Mouse (Mus musculus) adipocyte (in vitro differentiated cells): ENCODE measurements around the gene Pecr.
"Not testable (repeated sequence)": the region's sequence is repeated elsewhere in the genome, so short reads cannot be mapped to it uniquely, and the experiment has no call there.

Source experiments
- DNase-seq: peaks from one replicate; pipeline ENCODE4 v3.0.0-alpha.2; 2016; ENCODE audit warnings: low spot score

The Pecr gene

DNA sequence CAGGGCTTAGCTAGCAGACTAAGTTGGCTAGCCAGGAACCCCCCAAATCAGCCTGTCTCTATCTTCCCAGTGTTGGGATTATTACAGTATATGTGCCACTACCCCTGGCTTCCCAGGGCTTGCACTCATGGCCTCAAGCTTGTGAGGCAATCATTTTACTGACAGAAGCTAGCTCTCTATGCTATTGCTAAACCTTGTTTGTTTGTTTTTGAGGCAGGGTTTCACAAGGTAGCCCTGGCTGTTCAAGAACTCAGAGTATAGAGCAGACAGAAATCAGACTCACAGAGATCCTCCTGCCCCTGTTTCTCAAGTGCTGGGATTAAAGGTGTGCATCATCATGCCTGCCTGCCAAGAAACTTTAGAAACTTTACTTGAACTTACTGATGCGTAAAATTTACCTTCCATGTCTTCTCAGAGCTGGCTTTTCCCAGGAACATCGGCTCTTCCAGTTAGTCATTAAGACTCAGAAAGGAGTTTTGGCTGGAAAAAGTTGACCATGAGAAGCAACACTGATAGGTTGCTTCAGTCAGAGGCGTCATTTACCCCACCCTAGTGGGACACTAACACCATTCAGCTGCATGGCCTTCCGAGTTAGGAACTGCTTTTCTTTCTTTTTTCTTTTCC, 4.5 kb upstream of the Pecr start:
- peak; percentile 37 for DNase-seq

DNA sequence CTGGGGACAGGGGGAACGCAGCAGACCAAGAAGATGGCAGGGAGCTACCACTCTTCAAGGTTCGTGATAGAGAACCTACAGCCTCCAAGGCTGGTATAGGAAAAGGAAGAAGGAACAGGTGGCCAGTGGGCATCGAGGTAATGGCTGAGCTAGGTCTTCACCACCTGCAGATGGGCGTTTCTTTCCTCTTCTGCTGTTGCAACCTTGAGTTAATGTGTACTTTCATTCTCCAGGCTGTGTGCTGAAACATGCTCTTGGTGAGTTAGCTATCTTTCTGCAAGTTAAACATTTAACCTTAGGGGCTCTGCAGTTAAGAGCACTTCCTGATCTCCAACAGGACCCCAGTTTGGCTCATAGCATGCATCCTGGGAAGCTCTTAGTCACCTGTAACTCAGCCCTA, 3.8 kb upstream of the Pecr start:
- no peak for DNase-seq

DNA sequence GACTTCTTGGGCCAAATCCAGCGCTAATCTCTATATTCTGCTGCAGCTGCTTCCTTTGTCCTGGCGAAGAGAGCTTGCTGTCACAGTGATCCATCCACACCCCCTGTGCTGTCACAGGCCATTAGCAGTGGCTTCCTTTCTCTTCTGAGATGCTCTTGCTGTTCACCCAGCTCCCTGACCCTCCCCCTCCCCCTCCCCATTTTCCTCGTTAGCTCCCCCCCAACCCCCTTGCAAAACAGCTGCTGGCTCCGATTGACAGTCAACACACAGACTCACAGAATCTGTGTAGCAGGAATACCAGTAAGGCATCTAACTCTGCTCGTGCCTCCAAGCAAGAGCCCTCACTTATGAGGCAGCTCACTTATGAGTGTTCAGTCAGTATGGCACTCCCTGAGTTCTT, 2.8 kb upstream of the Pecr start:
- no peak for DNase-seq

DNA sequence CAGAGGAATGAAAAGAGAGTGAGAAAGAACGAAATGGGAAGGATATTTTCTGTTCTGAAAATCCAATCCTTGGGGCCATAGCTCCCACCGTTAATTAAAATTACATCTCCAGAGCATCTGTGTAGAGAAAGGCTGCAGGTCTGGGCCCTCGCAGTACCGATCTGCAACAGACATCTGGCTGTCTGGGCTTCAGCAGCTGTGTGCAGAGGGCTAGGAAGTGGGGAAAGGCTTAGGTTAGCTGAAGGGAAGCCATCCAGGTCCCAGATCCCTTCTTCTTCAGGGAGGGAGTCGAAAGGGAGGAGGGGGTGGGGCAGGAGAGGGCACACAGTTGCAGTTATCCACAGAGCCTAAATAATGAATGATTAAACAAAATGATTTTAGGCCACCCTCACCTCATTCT, 425 bp upstream of the Pecr start:
- DNase-seq: no peak

DNA sequence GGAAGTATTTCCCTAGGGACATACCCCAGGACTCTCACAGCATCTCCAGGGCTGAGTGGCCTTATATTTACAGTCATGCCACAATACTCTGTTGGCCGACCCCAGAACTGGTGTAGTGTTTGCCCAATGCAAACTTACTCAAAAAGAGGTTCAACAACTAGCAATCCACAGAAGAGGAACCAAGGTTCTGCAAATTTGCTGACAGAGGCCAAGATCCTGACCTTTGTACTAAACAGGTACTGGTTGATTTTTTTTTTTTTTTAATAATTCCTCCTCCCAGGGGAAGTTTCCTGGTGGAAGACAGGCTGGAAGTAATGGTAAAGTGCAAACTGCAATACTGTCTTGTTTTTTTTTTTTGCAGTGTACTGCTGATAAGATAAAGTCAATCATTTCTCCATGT, 1.5 kb downstream of the Pecr start:
- no peak for DNase-seq

DNA sequence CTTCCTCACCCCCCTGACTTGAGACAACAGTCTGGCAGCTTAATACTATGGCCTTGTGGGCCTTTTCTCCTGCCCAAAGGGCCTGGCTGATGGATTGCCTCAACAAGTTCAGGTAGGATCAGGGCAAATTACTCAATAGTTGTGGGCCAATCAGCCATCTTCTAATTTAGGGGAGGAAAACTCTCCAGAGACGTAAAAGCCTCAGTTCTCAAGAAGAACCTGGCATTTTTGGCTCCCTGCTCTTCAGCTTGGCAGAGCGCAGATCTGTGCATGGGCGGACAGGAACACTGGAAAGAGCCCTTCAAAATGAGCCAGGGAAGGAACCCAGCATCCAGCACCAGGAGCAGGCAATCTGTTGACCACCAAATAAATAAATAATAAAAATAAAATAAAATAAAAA, 6.0 kb downstream of the Pecr start:
- DNase-seq: no peak

DNA sequence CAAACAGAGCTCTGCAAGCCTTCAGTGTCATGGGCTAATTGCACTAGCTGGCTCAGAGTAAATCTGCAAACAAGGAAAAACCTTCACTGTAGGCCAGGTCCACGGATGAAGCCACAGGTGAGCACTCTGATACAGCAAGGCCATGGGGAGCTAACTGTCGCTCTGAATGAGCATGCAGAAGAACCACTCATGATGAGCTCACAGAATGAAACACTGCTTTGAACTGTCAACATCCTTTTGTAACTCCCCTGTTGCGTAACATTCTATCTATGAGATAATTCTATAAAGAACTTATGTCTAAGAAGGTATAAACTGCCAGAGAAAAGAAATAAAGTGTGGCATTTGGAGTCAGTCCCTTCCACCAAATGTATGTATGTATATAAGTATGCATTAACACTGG, 21.0 kb downstream of the Pecr start:
- DNase-seq: no peak

DNA sequence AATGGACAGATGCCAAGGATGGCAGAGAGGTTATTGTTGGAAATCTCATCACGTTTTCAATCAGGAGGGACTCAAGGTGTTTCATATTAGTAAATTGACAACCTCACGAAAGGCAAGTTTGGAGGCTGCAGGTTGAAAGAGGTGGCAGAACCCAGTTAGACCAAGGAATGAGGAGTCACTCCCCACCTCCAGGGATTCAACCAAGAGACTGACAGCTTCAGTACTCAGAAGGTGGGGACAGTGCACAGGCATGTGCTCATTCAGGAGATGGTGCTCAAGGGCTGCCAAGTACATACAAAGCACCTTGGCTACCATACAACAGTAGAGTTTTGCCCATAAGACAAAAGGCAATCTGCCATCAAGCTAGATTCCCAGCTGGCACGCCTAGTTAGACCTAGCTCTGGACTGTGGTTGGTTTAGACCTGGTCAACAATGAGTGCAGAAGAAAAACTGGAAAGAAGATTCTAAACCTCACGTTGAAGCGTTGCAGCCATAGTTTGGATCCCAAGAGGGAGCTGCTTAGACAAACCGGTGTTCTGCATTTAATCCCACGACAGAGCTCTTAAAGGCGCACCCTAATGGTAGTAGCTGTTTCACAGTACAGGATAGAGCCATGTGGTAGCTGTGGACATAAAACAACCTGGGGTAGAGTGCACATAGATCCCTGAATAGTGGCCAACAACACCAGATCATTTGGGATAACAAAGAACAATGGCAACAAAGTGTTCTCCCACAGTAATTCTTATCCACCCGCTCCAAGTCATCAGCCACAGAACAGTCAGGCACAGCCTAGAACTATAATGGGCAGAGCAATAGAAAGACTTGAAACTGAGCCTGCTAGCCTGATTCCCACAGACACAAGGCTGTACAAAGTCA, 27.5 kb downstream of the Pecr start:
- DNase-seq: peak; percentile 53

DNA sequence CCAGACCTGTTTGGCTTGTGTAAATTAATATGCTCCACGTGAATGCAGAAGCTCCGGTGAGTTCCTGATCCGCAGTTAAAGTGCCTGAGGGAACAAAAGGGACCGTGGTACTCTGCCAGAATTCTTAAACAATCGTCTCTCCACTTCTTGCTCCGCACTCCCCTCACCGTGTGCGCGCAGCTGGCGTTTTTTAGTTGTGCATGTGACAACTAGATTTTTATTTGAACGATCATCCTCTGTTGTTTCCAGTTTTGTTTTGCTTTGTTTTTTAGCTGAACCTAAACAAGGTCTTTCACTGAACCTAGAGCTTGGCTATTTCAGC, 28.3 kb downstream of the Pecr start:
- DNase-seq: no peak

DNA sequence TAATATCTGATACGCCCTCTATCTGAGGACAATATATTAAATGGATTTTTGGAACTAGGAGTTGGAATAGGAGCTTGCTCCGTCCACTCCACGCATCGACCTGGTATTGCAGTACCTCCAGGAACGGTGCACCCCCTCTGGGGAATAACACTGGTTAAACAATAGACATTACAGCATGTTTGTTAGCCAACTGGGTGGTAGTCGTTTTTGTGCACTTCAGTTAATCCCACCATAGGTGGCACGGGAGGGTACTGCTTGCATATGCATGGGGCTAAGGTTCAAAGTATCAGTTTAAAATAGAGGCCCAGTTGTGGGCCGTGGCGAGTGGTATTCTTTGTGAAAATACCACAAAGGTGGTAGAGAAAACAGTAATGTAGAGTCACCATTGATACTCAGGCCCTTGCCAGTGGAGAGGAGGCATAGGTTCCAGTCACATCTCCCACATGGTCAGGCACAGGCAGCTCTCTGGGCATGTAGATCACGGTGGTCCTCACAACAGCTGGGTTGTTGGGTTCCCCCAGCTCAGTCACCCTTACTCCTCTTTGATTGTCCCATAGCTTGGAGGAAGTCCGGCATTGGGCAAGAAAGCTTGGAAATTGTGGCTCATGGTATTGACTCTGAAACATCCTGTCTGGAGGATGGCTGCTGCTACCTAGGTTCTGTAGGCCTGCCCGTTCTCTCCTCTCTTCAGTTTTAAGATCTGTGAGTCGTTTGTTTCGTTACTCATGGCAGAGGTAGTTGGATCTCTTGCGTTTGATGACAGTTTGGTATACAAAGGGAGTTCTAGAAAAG, 28.9 kb downstream of the Pecr start:
- DNase-seq: peak; percentile 77

DNA sequence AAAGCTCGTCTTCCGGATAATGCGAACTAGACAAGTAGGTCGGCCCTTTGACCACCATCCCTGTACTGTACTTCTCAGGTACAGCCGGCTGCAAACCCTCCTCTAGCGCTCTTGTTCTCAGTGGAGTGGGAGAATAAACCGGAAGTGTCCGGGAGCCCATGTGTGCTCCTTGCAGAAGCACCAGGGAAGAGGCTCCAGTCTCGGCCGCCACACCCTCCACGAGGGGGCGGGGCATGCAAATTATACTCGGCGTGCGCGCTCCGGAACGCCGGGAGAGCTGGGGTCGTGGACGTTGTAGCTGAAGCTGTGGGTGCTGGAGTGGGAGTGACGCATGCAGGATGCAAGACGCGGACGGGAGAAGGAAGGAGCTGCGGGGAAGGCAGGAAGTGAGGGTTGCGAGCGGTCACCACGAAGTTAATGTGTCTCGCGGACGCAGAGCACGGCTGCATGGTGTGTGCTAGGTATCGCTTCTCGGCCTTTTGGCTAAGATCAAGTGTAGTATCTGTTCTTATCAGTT, 29.5 kb downstream of the Pecr start:
- DNase-seq: peak; percentile 87

DNA sequence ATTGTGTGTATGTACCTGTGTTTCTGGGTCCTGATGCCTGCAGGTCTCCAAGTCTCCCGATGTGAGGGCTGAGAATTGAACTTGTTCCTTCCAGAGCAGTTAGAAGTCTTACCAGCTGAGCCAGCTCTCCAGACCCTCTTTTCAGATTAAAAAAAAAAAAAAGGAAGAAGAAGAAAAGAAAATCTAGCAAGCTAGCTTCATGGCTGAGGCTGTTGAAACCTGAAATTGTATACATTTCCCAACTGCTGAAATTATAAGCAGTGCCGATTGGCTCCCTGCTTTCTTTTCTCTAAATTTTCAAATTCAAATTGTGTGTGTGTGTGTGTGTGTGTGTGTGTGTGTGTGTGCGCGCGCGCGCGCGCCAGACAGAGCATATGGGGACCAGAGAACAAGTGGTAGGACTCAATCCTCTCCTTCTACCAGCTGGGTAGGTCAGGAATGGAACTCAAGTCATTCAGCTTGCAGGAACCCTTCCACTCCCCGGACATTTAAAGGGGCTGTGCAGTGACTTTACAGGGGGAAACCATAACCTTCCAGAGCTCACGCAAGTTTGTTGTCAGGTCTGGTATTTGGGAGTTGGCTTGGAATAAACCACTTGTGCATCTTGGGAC, 30.1 kb downstream of the Pecr start:
- DNase-seq: no peak

DNA sequence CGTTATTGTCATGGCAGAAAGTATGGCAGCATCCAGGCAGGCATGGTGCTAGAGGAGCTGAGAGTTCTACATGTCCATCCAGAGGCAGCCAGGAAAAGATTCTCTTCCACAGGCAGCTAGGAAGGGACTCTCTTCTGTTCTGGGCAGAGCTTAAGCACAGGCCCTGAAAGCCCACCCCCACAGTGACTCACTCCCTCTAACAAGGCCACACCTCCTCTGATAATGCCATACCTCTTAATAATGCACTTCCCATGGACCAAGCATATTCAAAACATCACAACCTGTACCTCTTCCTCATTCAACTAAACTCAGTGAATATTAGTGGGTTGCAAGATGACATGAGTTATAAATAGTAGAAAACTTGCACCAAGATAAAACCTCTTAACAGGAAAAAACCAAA, 32.3 kb downstream of the Pecr start:
- DNase-seq: no peak

DNA sequence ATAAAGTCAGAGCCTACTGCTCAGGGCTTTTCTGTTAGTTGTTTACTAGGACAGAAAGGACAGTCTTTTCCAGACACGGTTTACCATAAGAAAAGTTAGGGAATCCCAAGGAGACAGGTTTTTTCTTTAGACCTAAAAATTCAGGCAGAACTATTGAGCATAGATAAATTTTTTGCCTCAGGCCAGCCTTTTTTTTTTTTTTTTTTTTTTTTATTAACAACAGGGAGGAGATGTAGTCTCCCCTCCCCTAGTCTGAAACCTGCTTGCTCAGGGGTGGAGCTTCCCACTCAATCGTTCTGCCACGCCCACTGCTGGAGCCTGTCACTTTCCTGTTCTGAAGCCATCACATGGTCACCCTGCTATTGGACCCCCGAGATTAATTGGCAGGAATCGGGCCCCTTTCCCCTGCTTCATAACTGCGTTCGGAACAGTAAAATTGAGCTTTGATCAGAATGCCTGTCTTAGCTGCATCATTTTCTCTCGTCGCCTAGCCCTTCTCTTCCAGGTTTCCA, 35.8 kb downstream of the Pecr start:
- not testable (repeated sequence) for DNase-seq

DNA sequence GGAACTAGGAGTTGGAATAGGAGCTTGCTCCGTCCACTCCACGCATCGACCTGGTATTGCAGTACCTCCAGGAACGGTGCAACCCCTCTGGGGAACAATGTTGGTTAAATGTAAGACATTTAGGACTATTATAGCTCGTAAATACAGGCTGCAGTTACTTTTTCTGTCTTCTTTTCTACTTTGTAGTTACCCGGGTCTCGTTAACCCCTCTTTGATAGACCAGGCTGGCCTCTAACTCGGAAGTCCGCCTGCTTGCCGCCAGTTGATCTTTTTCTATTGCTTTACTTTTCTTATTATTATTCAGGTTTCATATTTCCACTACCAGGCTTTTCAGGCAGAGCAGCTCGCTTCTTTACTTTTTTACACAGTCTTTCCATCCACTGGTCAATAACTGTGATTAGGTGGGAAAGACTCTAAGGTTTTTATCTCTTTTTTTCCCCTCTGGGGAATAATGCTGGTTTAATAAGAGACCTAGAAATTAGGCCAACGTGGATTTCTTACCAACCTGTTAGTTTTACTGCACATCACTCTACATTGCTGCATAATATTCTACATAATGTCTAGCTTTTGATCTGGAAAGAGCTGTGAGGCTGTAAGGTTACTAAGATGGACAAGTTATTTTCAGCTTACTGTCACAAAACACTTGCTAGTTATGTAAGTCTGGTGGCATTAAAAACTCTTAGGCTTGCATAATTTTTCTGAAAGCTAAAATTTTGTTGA, 39.6 kb downstream of the Pecr start:
- peak; percentile 71 for DNase-seq

DNA sequence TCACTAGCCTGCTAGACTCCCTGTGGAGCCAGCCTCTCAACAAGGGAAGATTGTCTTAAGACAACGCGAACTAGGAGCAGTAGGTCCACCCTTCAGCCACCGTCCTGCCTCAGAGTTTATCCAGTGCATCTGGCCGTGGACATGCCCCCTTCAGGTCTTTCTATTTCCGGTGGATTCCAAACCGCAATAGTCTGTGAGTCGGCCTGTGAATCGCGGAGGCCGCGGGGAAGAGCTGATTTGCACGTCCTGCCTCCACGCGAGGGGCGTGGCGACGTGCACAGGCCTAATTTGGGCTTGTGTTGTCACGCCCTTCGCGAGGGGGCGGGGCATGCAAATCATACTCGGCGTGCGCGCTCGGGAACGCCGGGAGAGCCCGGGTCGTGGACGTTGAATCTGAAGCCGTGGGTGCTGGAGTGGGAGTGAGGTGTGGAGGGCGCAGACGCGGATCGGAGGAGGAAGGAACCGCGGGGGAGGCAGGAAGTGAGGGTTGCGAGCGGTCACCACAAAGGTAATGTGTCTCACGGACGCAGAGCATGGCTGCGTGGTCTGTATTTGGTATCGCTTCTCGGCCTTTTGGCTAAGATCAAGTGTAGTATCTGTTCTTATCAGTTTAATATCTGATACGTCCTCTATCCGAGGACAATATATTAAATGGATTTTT, 40.3 kb downstream of the Pecr start:
- DNase-seq: peak; percentile 97

DNA sequence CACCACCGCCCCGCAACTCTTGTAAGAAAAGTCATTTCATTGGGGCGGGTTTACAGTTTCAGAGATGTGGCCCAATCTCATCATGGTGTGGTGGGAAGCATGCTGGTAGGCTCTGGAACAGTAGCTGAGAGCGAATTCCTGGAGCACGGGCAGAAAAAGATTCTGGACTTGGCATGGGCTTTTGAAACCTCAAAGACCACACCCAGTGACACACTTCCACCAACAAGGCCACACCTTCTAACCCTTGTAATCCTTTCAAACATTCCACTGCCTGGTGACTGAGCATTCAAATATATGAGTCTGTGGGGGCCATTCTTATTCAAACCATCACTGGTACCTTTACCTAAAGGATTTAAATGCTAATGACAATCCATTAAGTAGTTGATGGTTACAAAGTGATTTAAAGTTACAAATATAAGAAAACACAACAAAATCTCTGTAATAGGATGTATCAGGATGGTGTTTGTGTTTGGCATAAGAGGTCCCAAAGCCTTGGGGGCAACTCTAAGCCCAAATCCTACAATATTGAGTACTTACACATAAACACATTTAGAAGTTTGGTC, 41.5 kb downstream of the Pecr start:
- DNase-seq: no peak

DNA sequence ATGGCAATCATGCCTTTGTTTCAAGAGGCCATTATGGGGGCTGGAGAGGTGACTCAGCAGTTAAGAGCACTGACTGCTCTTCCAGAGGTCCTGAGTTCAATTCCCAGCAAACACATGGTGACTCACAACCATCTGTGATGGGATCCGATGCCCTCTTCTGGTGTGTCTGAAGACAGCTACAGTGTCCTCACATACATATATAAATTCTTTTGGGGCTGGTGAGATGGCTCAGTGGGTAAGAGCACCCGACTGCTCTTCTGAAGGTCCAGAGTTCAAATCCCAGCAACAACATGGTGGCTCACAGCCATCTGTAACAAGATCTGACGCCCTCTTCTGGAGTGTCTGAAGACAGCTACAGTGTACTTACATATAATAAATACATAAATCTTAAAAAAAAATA, 45.0 kb downstream of the Pecr start:
- not testable (repeated sequence) for DNase-seq

DNA sequence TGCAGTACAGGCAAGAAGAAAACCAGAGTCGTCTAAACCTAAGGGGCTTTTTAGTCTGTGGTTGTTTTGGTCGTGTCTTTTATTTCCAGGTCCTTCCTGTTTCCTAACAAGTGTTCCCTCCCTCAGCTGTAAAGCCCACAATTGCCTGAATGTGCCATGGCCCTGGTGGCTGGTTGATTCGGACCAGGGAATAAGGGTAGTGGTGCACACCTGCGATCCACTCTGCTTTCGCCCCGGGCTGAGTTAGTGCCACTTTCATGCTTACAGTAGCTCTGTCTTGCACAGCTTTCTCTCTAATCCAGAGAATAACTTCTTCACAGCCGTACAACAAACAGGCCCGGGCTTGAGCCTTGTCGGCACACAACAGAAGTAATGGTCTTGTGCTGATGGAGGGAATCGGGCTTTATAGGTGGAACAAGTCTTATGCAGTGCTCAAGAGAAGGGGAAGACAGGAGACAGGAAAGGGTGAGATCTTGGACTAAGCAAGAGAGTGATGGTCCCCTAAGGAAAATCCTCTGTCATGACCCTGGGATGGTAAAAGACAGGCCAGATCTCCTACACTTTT, 46.0 kb downstream of the Pecr start:
- DNase-seq: no peak
